Mouse (Mus musculus): ENCODE measurements around the gene Elfn2. TPM values are rescaled to one million over a fixed set of nuclear protein-coding genes. Genes with fewer than 3 reads are reported as not detected.

The Elfn2 gene
- polyA plus RNA-seq, 1 experiment from 2014 or later, result 0.06 TPM

GRCm38 (mm10) chr15:78719416-78719815 is 845 bp upstream of the Elfn2 start:
- H3K27me3 ChIP-seq (ENCODE audit: control insufficient read depth, insufficient read depth, low read length), result peaks cover 16% of the 10 kb centered on the region
- no peak overlapping the region for H3K27ac ChIP-seq (replicated peaks)
- 5% methylated on average over 14 of the region's 14 CpGs for WGBS
- H3K9ac ChIP-seq (ENCODE audit: low read length), result no peak overlapping the region
- H3K4me2 ChIP-seq (replicated peaks; ENCODE audit: low read depth), result no peak overlapping the region
- TF ChIP-seq CTCF (IDR thresholded peaks at IDR 0.05; ENCODE audit: low read depth) (no peak), EP300 (optimal IDR thresholded peaks at IDR 0.05) (no peak)
- H3K36me3 ChIP-seq (ENCODE audit: control insufficient read depth, insufficient read depth, low read length), result no peaks in the 10 kb centered on the region
- no peak overlapping the region for H3K4me3 ChIP-seq (ENCODE audit: low read depth, low read length)
- ATAC-seq (ENCODE audit: low FRiP score, low TSS enrichment) (no peak), DNase-seq (ENCODE audit: low spot score) (no peak)
- no peaks in the 10 kb centered on the region for H3K9me3 ChIP-seq (ENCODE audit: control insufficient read depth, low read length)
- H3K4me1 ChIP-seq (replicated peaks; ENCODE audit: control insufficient read depth, insufficient read depth), result no peaks in the 10 kb centered on the region

- no peak for TF ChIP-seq CTCF (IDR thresholded peaks at IDR 0.05; ENCODE audit: low read depth)
- TF ChIP-seq EP300 (optimal IDR thresholded peaks at IDR 0.05), result no peak
- no peak for ATAC-seq (ENCODE audit: low FRiP score, low TSS enrichment)
- peak; percentile 27 for DNase-seq (ENCODE audit: low spot score)
- WGBS, result 38% methylated on average over 13 of the region's 13 CpGs
- H3K4me1 ChIP-seq (replicated peaks; ENCODE audit: control insufficient read depth, insufficient read depth), result no peaks in the 10 kb centered on the region
- H3K9ac ChIP-seq (ENCODE audit: low read length), result no peak overlapping the region
- H3K9me3 ChIP-seq (ENCODE audit: control insufficient read depth, low read length), result no peaks in the 10 kb centered on the region
- H3K27me3 ChIP-seq (ENCODE audit: control insufficient read depth, insufficient read depth, low read length), result peaks cover 16% of the 10 kb centered on the region
- H3K4me2 ChIP-seq (replicated peaks; ENCODE audit: low read depth), result no peak overlapping the region
- H3K27ac ChIP-seq (replicated peaks), result no peak overlapping the region
- H3K4me3 ChIP-seq (ENCODE audit: low read depth, low read length), result no peak overlapping the region
- H3K36me3 ChIP-seq (ENCODE audit: control insufficient read depth, insufficient read depth, low read length), result no peaks in the 10 kb centered on the region
These were observed 1.6 kb downstream of the Elfn2 start for GRCm38 (mm10) chr15:78716936-78717335.

GRCm38 (mm10) chr15:78715856-78716255 is 2.7 kb downstream of the Elfn2 start:
- no peak overlapping the region for H3K4me3 ChIP-seq (ENCODE audit: low read depth, low read length)
- no peak overlapping the region for H3K9ac ChIP-seq (ENCODE audit: low read length)
- no peak overlapping the region for H3K27ac ChIP-seq (replicated peaks)
- no peaks in the 10 kb centered on the region for H3K4me1 ChIP-seq (replicated peaks; ENCODE audit: control insufficient read depth, insufficient read depth)
- TF ChIP-seq CTCF (IDR thresholded peaks at IDR 0.05; ENCODE audit: low read depth) (no peak), EP300 (optimal IDR thresholded peaks at IDR 0.05) (no peak)
- H3K27me3 ChIP-seq (ENCODE audit: control insufficient read depth, insufficient read depth, low read length), result peaks cover 16% of the 10 kb centered on the region
- H3K36me3 ChIP-seq (ENCODE audit: control insufficient read depth, insufficient read depth, low read length), result no peaks in the 10 kb centered on the region
- 38% methylated on average over 5 of the region's 5 CpGs for WGBS
- DNase-seq (ENCODE audit: low spot score) (no peak), ATAC-seq (ENCODE audit: low FRiP score, low TSS enrichment) (no peak)
- H3K9me3 ChIP-seq (ENCODE audit: control insufficient read depth, low read length), result no peaks in the 10 kb centered on the region
- no peak overlapping the region for H3K4me2 ChIP-seq (replicated peaks; ENCODE audit: low read depth)

GRCm38 (mm10) chr15:78713751-78714150 is 4.8 kb downstream of the Elfn2 start:
- Histone ChIP-seq H3K9me3 (ENCODE audit: control insufficient read depth, low read length) (no peaks in the 10 kb centered on the region), H3K4me1 (replicated peaks; ENCODE audit: control insufficient read depth, insufficient read depth) (no peaks in the 10 kb centered on the region), H3K36me3 (ENCODE audit: control insufficient read depth, insufficient read depth, low read length) (no peaks in the 10 kb centered on the region), H3K27ac (replicated peaks) (no peak overlapping the region), H3K4me2 (replicated peaks; ENCODE audit: low read depth) (no peak overlapping the region), H3K27me3 (ENCODE audit: control insufficient read depth, insufficient read depth, low read length) (peaks cover 6% of the 10 kb centered on the region), H3K9ac (ENCODE audit: low read length) (no peak overlapping the region), H3K4me3 (ENCODE audit: low read depth, low read length) (no peak overlapping the region)
- DNase-seq (ENCODE audit: low spot score) (no peak), ATAC-seq (ENCODE audit: low FRiP score, low TSS enrichment) (no peak)
- TF ChIP-seq CTCF (IDR thresholded peaks at IDR 0.05; ENCODE audit: low read depth) (no peak), EP300 (optimal IDR thresholded peaks at IDR 0.05) (no peak)
- WGBS, result 73% methylated on average over 7 of the region's 7 CpGs

GRCm38 (mm10) chr15:78712335-78713258 is 6.0 kb downstream of the Elfn2 start:
- Histone ChIP-seq H3K4me3 (ENCODE audit: low read depth, low read length) (no peak overlapping the region), H3K27me3 (ENCODE audit: control insufficient read depth, insufficient read depth, low read length) (no peaks in the 10 kb centered on the region; the same call in 1 of the 2 replicates), H3K4me1 (replicated peaks; ENCODE audit: control insufficient read depth, insufficient read depth) (no peaks in the 10 kb centered on the region), H3K9me3 (ENCODE audit: control insufficient read depth, low read length) (no peaks in the 10 kb centered on the region), H3K4me2 (replicated peaks; ENCODE audit: low read depth) (no peak overlapping the region; the same call in 1 of the 2 replicates), H3K9ac (ENCODE audit: low read length) (no peak overlapping the region), H3K27ac (replicated peaks) (no peak overlapping the region), H3K36me3 (ENCODE audit: control insufficient read depth, insufficient read depth, low read length) (no peaks in the 10 kb centered on the region)
- TF ChIP-seq CTCF (IDR thresholded peaks at IDR 0.05; ENCODE audit: low read depth) (no peak), EP300 (optimal IDR thresholded peaks at IDR 0.05) (no peak)
- 8% methylated on average over 49 of the region's 53 CpGs for WGBS
- ATAC-seq (ENCODE audit: low FRiP score, low TSS enrichment), result peak; percentile 33; the same call in 1 of the 2 replicates
- DNase-seq (ENCODE audit: low spot score), result no peak

GRCm38 (mm10) chr15:78711935-78712334 is 6.6 kb downstream of the Elfn2 start:
- ATAC-seq (ENCODE audit: low FRiP score, low TSS enrichment), result no peak
- no peak for DNase-seq (ENCODE audit: low spot score)
- 70% methylated on average over 7 of the region's 7 CpGs for WGBS

More at GRCm38 (mm10) chr15:78711935-78712334, 6.6 kb downstream of the Elfn2 start:
- Histone ChIP-seq H3K27ac (replicated peaks) (no peak overlapping the region), H3K4me2 (replicated peaks; ENCODE audit: low read depth) (no peak overlapping the region), H3K4me3 (ENCODE audit: low read depth, low read length) (no peak overlapping the region), H3K36me3 (ENCODE audit: control insufficient read depth, insufficient read depth, low read length) (no peaks in the 10 kb centered on the region), H3K4me1 (replicated peaks; ENCODE audit: control insufficient read depth, insufficient read depth) (no peaks in the 10 kb centered on the region), H3K27me3 (ENCODE audit: control insufficient read depth, insufficient read depth, low read length) (no peaks in the 10 kb centered on the region; the same call in 1 of the 2 replicates), H3K9me3 (ENCODE audit: control insufficient read depth, low read length) (no peaks in the 10 kb centered on the region), H3K9ac (ENCODE audit: low read length) (no peak overlapping the region)
- no peak for TF ChIP-seq EP300 (optimal IDR thresholded peaks at IDR 0.05)
- TF ChIP-seq CTCF (IDR thresholded peaks at IDR 0.05; ENCODE audit: low read depth), result no peak
